Mouse (Mus musculus): Measurements from ENCODE around the gene Crtam. TPM values are rescaled to one million over a fixed set of nuclear protein-coding genes. Genes with fewer than 3 reads are reported as not detected.

Crtam gene
- polyA plus RNA-seq, 1 experiment = 0.14 TPM

DNA sequence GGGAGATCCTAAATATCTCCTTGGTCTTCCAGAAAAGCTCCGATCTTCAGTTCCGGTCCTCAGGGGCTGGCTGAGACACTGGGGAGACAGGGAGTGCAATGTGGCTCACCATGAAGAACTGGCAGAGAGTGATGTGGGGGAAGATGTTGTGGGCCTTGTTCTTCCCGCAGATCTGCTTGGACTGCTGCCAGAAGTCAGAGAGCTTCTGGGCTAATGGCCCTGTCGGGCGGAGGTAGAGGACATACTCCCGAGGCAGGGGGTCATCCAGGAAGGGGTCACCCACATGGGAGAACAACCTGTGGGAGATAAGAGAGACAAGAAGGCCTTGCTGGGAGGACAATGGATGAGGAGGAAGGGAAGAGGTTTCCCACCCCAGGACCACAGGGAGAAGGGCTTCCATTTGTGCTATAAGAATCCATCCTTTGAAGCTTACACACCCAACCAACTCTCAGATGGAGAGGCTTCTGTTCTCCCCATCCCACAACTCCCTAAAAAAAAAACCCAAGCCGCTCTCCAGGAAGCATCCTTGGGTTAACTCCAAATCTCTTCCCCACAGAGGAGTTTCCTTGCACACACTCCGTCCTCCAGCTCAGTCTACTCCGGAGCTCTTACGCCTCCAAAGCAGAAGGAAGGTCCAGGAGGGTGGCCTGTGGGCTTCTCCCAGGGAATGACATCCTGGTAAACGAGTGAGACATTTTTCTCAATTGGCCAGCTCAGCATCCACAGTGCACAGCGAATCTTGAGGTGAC, 46.1 kb upstream of the Crtam start:
- Histone ChIP-seq H3K27me3 (ENCODE audit: control insufficient read depth, insufficient read depth, insufficient read length) (no peaks in the 10 kb centered on the region), H3K4me2 (ENCODE audit: low read depth) (no peak overlapping the region), H3K36me3 (ENCODE audit: control insufficient read depth, insufficient read depth) (no peaks in the 10 kb centered on the region), H3K79me2 (ENCODE audit: control insufficient read depth, insufficient read depth) (no peaks in the 10 kb centered on the region), H3ac (ENCODE audit: control insufficient read depth, insufficient read length) (no peak overlapping the region), H3K4me3 (no peak overlapping the region)
- TF ChIP-seq TCF12 (IDR thresholded peaks at IDR 0.05; ENCODE audit: insufficient read depth, poor library complexity, severe bottlenecking) = no peak
- no peak for TF ChIP-seq MYOG (IDR thresholded peaks at IDR 0.05; ENCODE audit: control insufficient read depth in 1 of 3, insufficient read depth in 1 of 3, insufficient read length in 2 of 3, low read depth in 2 of 3)
- no peak for TF ChIP-seq MYOD1 (IDR thresholded peaks at IDR 0.05; ENCODE audit: control insufficient read depth in 1 of 3, insufficient read length in 2 of 3, low read depth in 2 of 3)
- no peak for TF ChIP-seq TCF3 (IDR thresholded peaks at IDR 0.05; ENCODE audit: insufficient read length, low read depth)
- TF ChIP-seq SRF (IDR thresholded peaks at IDR 0.05; ENCODE audit: control insufficient read depth, insufficient read length, low read depth) = no peak
- TF ChIP-seq REST (IDR thresholded peaks at IDR 0.05; ENCODE audit: insufficient read depth, insufficient read length) = no peak
- TF ChIP-seq POLR2AphosphoS2 (IDR thresholded peaks at IDR 0.05; ENCODE audit: insufficient read length, low read depth) = no peak
- TF ChIP-seq MAX (IDR thresholded peaks at IDR 0.05; ENCODE audit: low read depth) = no peak
- no peak for TF ChIP-seq E2F4 (IDR thresholded peaks at IDR 0.05; ENCODE audit: insufficient read depth)

DNA sequence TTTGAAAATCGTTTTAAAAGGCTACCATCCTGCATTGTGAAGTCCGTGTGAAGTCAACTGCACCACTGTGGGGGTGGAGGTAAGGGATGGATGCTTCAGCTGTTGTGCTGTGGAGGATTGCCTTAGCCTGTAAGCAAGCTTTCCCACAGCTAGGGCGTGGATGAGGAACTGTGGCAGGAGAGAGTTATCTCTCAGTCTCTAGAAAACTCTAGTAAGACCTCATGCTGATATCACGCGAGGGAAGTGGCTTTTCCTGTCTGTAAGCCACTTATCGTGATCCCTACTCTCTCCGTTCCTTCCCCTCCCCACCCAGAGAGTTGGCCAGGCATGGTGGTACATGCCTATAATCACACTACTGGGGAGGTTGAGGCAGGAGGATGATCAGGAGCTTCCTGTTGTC, 44.9 kb upstream of the Crtam start:
- no peaks in the 10 kb centered on the region for H3K27me3 ChIP-seq (ENCODE audit: control insufficient read depth, insufficient read depth, insufficient read length)
- no peaks in the 10 kb centered on the region for H3K36me3 ChIP-seq (ENCODE audit: control insufficient read depth, insufficient read depth)
- peak overlapping the region; percentile 24 for H3K4me2 ChIP-seq (ENCODE audit: low read depth)
- H3K4me3 ChIP-seq = no peak overlapping the region
- H3ac ChIP-seq (ENCODE audit: control insufficient read depth, insufficient read length) = no peak overlapping the region
- no peaks in the 10 kb centered on the region for H3K79me2 ChIP-seq (ENCODE audit: control insufficient read depth, insufficient read depth)
- no peak for TF ChIP-seq SRF (IDR thresholded peaks at IDR 0.05; ENCODE audit: control insufficient read depth, insufficient read length, low read depth)
- TF ChIP-seq MYOG (IDR thresholded peaks at IDR 0.05; ENCODE audit: control insufficient read depth in 1 of 3, insufficient read depth in 1 of 3, insufficient read length in 2 of 3, low read depth in 2 of 3) = no peak
- TF ChIP-seq CEBPB (IDR thresholded peaks at IDR 0.05; ENCODE audit: insufficient read depth, poor library complexity, severe bottlenecking) = no peak
- TF ChIP-seq REST (IDR thresholded peaks at IDR 0.05; ENCODE audit: insufficient read depth, insufficient read length) = no peak
- no peak for TF ChIP-seq USF1 (IDR thresholded peaks at IDR 0.05; ENCODE audit: low read depth)
- no peak for TF ChIP-seq POLR2A (IDR thresholded peaks at IDR 0.05; ENCODE audit: insufficient read length, low read depth)
- no peak for TF ChIP-seq TCF3 (IDR thresholded peaks at IDR 0.05; ENCODE audit: insufficient read length, low read depth)
- no peak for TF ChIP-seq MYOD1 (IDR thresholded peaks at IDR 0.05; ENCODE audit: control insufficient read depth in 1 of 3, insufficient read length in 2 of 3, low read depth in 2 of 3)
- TF ChIP-seq TCF12 (IDR thresholded peaks at IDR 0.05; ENCODE audit: insufficient read depth, poor library complexity, severe bottlenecking) = no peak
- TF ChIP-seq POLR2AphosphoS2 (IDR thresholded peaks at IDR 0.05; ENCODE audit: insufficient read length, low read depth) = no peak
- TF ChIP-seq MAX (IDR thresholded peaks at IDR 0.05; ENCODE audit: low read depth) = no peak
- no peak for TF ChIP-seq E2F4 (IDR thresholded peaks at IDR 0.05; ENCODE audit: insufficient read depth)

DNA sequence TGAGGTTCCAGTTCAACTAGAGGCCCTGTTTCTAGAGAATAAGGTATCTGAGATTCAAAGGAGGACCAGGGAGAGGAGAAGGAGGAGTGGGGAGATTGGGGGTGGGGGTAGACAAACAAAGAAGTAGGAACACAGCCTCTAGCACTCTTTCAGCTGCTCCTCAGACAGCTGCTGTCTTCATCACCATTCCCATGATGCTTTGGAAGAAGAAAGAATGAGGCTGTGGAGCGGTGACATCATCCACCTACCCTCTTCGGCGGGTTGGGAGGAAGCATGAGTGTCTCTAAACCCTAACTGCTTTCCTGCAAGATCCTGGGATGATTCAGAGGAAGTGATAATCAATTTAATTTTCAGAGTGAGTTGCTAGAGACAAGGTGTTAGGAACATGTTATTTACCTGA, 44.4 kb upstream of the Crtam start:
- no peak overlapping the region for H3K4me3 ChIP-seq
- no peak overlapping the region for H3ac ChIP-seq (ENCODE audit: control insufficient read depth, insufficient read length)
- peak overlapping the region; percentile 24 for H3K4me2 ChIP-seq (ENCODE audit: low read depth)
- TF ChIP-seq TCF3 (IDR thresholded peaks at IDR 0.05; ENCODE audit: insufficient read length, low read depth) (peak; percentile 41), USF1 (IDR thresholded peaks at IDR 0.05; ENCODE audit: low read depth) (no peak), TCF12 (IDR thresholded peaks at IDR 0.05; ENCODE audit: insufficient read depth, poor library complexity, severe bottlenecking) (peak; percentile 59), MYOD1 (IDR thresholded peaks at IDR 0.05; ENCODE audit: control insufficient read depth in 1 of 3, insufficient read length in 2 of 3, low read depth in 2 of 3) (peak; percentile 14 to 77 (median 69)), REST (IDR thresholded peaks at IDR 0.05; ENCODE audit: insufficient read depth, insufficient read length) (no peak), MYOG (IDR thresholded peaks at IDR 0.05; ENCODE audit: control insufficient read depth in 1 of 3, insufficient read depth in 1 of 3, insufficient read length in 2 of 3, low read depth in 2 of 3) (peak in 2 of 3 experiments; percentile 49 to 76), POLR2A (IDR thresholded peaks at IDR 0.05; ENCODE audit: insufficient read length, low read depth) (no peak), CEBPB (IDR thresholded peaks at IDR 0.05; ENCODE audit: insufficient read depth, poor library complexity, severe bottlenecking) (no peak), SRF (IDR thresholded peaks at IDR 0.05; ENCODE audit: control insufficient read depth, insufficient read length, low read depth) (no peak), E2F4 (IDR thresholded peaks at IDR 0.05; ENCODE audit: insufficient read depth) (no peak), POLR2AphosphoS2 (IDR thresholded peaks at IDR 0.05; ENCODE audit: insufficient read length, low read depth) (no peak), MAX (IDR thresholded peaks at IDR 0.05; ENCODE audit: low read depth) (no peak)
- H3K36me3 ChIP-seq (ENCODE audit: control insufficient read depth, insufficient read depth) = peaks cover 3% of the 10 kb centered on the region
- no peaks in the 10 kb centered on the region for H3K79me2 ChIP-seq (ENCODE audit: control insufficient read depth, insufficient read depth)
- no peaks in the 10 kb centered on the region for H3K27me3 ChIP-seq (ENCODE audit: control insufficient read depth, insufficient read depth, insufficient read length)

DNA sequence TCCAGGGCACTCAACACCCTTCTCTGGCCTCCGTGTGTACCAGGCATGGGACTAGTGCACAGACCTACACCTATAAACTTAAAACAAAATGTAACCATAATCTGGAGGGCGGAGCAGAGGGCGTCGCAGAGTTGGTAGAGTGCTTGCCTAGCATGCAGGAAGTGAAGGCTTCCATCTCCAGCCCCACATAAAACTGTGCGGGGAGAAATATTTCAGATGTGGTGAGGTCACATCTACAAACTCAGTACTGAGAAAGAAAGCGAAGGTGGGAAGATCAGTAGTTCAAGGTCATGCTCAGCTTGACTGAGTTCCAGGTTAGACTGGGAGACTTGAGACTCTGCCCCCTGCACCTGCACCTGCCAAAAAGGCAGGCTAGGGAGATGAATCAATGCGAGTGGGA, 43.8 kb upstream of the Crtam start:
- H3K79me2 ChIP-seq (ENCODE audit: control insufficient read depth, insufficient read depth) = no peaks in the 10 kb centered on the region
- H3K27me3 ChIP-seq (ENCODE audit: control insufficient read depth, insufficient read depth, insufficient read length) = no peaks in the 10 kb centered on the region
- H3K4me2 ChIP-seq (ENCODE audit: low read depth) = no peak overlapping the region
- H3K36me3 ChIP-seq (ENCODE audit: control insufficient read depth, insufficient read depth) = peaks cover 3% of the 10 kb centered on the region
- H3K4me3 ChIP-seq = no peak overlapping the region
- no peak for TF ChIP-seq CEBPB (IDR thresholded peaks at IDR 0.05; ENCODE audit: insufficient read depth, poor library complexity, severe bottlenecking)
- no peak for TF ChIP-seq POLR2A (IDR thresholded peaks at IDR 0.05; ENCODE audit: insufficient read length, low read depth)
- no peak for TF ChIP-seq TCF3 (IDR thresholded peaks at IDR 0.05; ENCODE audit: insufficient read length, low read depth)
- no peak for TF ChIP-seq SRF (IDR thresholded peaks at IDR 0.05; ENCODE audit: control insufficient read depth, insufficient read length, low read depth)
- no peak for TF ChIP-seq POLR2AphosphoS2 (IDR thresholded peaks at IDR 0.05; ENCODE audit: insufficient read length, low read depth)
- no peak for TF ChIP-seq E2F4 (IDR thresholded peaks at IDR 0.05; ENCODE audit: insufficient read depth)
- no peak for TF ChIP-seq MYOD1 (IDR thresholded peaks at IDR 0.05; ENCODE audit: control insufficient read depth in 1 of 3, insufficient read length in 2 of 3, low read depth in 2 of 3)
- TF ChIP-seq MYOG (IDR thresholded peaks at IDR 0.05; ENCODE audit: control insufficient read depth in 1 of 3, insufficient read depth in 1 of 3, insufficient read length in 2 of 3, low read depth in 2 of 3) = no peak
- TF ChIP-seq REST (IDR thresholded peaks at IDR 0.05; ENCODE audit: insufficient read depth, insufficient read length) = no peak
- no peak for TF ChIP-seq USF1 (IDR thresholded peaks at IDR 0.05; ENCODE audit: low read depth)
- no peak for TF ChIP-seq TCF12 (IDR thresholded peaks at IDR 0.05; ENCODE audit: insufficient read depth, poor library complexity, severe bottlenecking)
- H3ac ChIP-seq (ENCODE audit: control insufficient read depth, insufficient read length) = no peak overlapping the region
